Mouse (Mus musculus) E14TG2a.4 (cell line): ENCODE measurements around the gene Ssb.

Experiments
- CTCF ChIP-seq: conservative IDR thresholded peaks from 2 replicates; pipeline ENCODE4 v1.5.1; 2014; ENCODE audit warnings: low read length
- NANOG ChIP-seq: IDR thresholded peaks from 2 replicates; pipeline ENCODE4 v1.6.1; 2014; ENCODE audit warnings: borderline replicate concordance, low read length, mixed read lengths
- POU5F1 ChIP-seq: IDR thresholded peaks from 2 replicates; pipeline ENCODE4 v1.6.1; 2014; ENCODE audit warnings: low read length, borderline replicate concordance

- 0 out of 2 replicates have a peak, but pooled peaks have one; percentile 10 for TF ChIP-seq CTCF
- TF ChIP-seq POU5F1, result no peak
- no peak for TF ChIP-seq NANOG
Measured at GRCm38 (mm10) chr2:69885451-69886305, 24.3 kb downstream of the Ssb start, which contains the start of gene Mettl5.
